Mouse (Mus musculus) left cerebral cortex, adult 9 months (tissue): ENCODE data around the gene Fastkd5.
"Not testable (repeated sequence)": the region's sequence is repeated elsewhere in the genome, so short reads cannot be mapped to it uniquely, and the experiment has no call there.

ENCODE experiments used
- DNase-seq, 2 experiments: peaks; one replicate each; pipeline ENCODE4 v3.0.0; 2022; ENCODE audit warnings: low spot score in 2 of 2

The Fastkd5 gene

GRCm38 (mm10) chr2:130577021-130577420 is 52.8 kb downstream of the Fastkd5 start:
- no peak for DNase-seq

DNA sequence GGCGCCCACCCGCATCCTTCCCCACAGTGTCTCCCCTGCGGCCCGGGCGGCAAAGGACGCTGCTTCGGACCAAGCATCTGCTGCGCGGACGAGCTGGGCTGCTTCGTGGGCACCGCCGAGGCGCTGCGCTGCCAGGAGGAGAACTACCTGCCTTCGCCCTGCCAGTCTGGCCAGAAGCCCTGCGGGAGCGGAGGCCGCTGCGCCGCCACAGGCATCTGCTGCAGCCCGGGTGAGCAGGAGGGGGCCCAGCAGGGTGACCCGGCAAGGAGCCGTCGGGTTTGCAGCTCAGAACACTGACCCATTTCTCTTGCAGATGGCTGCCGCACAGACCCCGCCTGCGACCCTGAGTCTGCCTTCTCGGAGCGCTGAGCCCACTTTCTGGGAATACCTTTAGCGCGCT is 53.3 kb downstream of the Fastkd5 start:
- DNase-seq, result not testable (repeated sequence)

GRCm38 (mm10) chr2:130575873-130576272 is 54.0 kb downstream of the Fastkd5 start, which contains the start of gene Oxt:
Oxt (plus strand) TSS chr2:130576173.
- no peak for DNase-seq

DNA sequence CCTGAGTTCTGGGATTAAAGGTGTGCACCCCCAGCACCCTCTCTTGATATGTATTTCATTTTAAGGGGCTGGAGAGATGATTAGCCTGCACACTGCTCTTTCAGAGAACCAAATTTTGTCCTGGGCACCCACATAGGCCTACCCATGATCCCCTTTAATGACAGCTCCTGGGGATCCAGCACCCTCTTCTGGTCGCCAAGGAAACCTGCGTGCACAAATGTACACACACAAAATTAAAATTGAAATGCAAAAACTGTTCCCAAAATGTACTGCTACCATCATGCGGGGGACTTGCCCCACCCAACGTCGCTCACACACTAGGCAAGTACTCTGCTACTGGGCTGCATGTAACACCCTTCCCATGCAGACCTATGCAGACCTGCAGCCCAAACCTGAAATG is 54.9 kb downstream of the Fastkd5 start:
- no peak for DNase-seq

DNA sequence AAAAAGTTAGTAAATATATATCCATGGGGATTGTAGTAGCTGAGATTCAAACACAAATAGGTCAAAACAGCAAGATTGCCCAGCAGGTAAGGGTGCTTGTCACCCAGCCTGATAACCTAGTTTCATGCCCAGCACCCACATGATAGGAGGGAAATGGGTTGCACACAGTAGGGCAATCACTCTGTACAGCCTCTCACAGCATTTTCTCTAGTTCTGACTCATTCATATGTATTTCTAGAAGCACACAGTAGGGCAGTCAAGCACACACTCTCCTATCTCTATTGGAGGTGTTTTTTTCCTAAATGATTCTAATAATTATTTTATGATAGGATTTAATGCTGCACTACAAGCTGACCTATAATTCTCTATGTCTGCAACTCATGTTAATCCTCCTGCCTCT is 59.9 kb downstream of the Fastkd5 start:
- DNase-seq, result no peak

DNA sequence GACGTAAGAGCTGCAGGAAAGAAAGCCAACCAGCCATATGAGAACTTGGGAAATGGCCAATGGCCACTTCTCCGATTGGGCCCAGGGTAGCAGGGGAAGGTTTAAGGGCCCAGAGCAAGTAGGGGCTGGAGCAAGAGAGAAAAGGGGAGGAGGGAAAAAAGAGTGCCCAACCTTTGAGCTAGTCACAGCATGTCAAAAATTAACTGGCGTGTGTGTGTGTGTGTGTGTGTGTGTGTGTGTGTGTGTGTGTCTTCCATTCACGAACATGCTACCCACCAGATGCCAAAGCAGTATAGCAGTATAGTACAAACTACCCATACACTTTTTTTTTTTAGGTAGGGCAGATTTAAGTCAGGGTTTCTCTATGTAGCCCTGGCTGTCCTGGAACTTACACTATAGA is 60.9 kb downstream of the Fastkd5 start:
- DNase-seq, result no peak

GRCm38 (mm10) chr2:130564983-130565382 is 64.8 kb downstream of the Fastkd5 start:
- DNase-seq, result no peak

- no peak for DNase-seq
Observed at GRCm38 (mm10) chr2:130564063-130564462, 65.8 kb downstream of the Fastkd5 start.
